Mouse (Mus musculus): ENCODE data around the gene Themis2. TPM values are rescaled to one million over a fixed set of nuclear protein-coding genes. Genes with fewer than 3 reads are reported as not detected.

The Themis2 gene
- total and polyA plus RNA-seq, 3 experiments, result 9.3 to 35.7 (median 14.2) TPM

GRCm38 (mm10) chr4:132803876-132804275 is 7.7 kb upstream of the Themis2 start:
- Histone ChIP-seq H3K27ac (ENCODE audit: insufficient read depth, low read depth) (peak overlapping the region; percentile 95; the same call in 1 of the 2 replicates), H3K4me3 (replicated peaks in 1 of 3; ENCODE audit: low read depth in 2 of 3, low read length in 2 of 3, poor library complexity in 1 of 3) (no peak overlapping the region), H3K36me3 (replicated peaks in 1 of 2; ENCODE audit: control insufficient read depth in 1 of 2, insufficient read depth in 1 of 2, low read length in 1 of 2) (no peaks in the 10 kb centered on the region), H3K79me2 (replicated peaks; ENCODE audit: control insufficient read depth, extremely low read depth, insufficient read depth, poor library complexity, severe bottlenecking) (no peaks in the 10 kb centered on the region), H3K4me2 (ENCODE audit: insufficient read depth, low read depth, poor library complexity, severe bottlenecking) (no peak overlapping the region), H3K27me3 (replicated peaks) (no peaks in the 10 kb centered on the region), H3K9me3 (replicated peaks; ENCODE audit: low read length) (no peaks in the 10 kb centered on the region), H3K4me1 (ENCODE audit: control insufficient read depth in 1 of 2, insufficient read depth in 2 of 2) (peaks cover 15 to 65% of the 10 kb centered on the region in 2 experiments), H3K9ac (ENCODE audit: insufficient read depth, low read depth) (no peak overlapping the region)
- no peak for TF ChIP-seq BHLHE40 (IDR thresholded peaks at IDR 0.05; ENCODE audit: low read depth, low read length)
- TF ChIP-seq NELFE (IDR thresholded peaks at IDR 0.05; ENCODE audit: low read depth, low read length), result no peak
- TF ChIP-seq PAX5 (IDR thresholded peaks at IDR 0.05; ENCODE audit: low read length), result no peak
- TF ChIP-seq SMC3 (IDR thresholded peaks at IDR 0.05; ENCODE audit: low read depth, low read length), result no peak
- no peak for TF ChIP-seq MAZ (IDR thresholded peaks at IDR 0.05; ENCODE audit: low read depth, low read length)
- TF ChIP-seq KAT2A (IDR thresholded peaks at IDR 0.05; ENCODE audit: insufficient replicate concordance, low read length), result no peak
- no peak for TF ChIP-seq E2F4 (IDR thresholded peaks at IDR 0.05; ENCODE audit: insufficient replicate concordance, low read depth, low read length)
- TF ChIP-seq ZMIZ1 (IDR thresholded peaks at IDR 0.05; ENCODE audit: low read depth, low read length), result no peak
- TF ChIP-seq JUND (conservative IDR thresholded peaks at IDR 0.05; ENCODE audit: low read depth, low read length), result no peak
- TF ChIP-seq ELF1 (IDR thresholded peaks at IDR 0.05; ENCODE audit: low read depth, low read length), result no peak
- TF ChIP-seq SIN3A (IDR thresholded peaks at IDR 0.05; ENCODE audit: low read length), result no peak
- TF ChIP-seq POLR2A (IDR thresholded peaks at IDR 0.05; ENCODE audit: low read depth, low read length), result no peak
- dilution Hi-C loops (cut with MboI; ENCODE audit: extremely low pct_ligation_motif_present, extremely low pct_unique_long_range_greater_than_20kb, low sequenced_read_pairs), result no loop called here
- DNase-seq (ENCODE audit: extremely low read depth), result no peak
- in situ Hi-C loops (cut with MboI; ENCODE audit: low pct_ligation_motif_present, low pct_unique_long_range_greater_than_20kb, low sequenced_read_pairs), result no loop called here

- H3K79me2 ChIP-seq (replicated peaks; ENCODE audit: control insufficient read depth, extremely low read depth, insufficient read depth, poor library complexity, severe bottlenecking), result no peaks in the 10 kb centered on the region
- no peak overlapping the region for H3K9ac ChIP-seq (ENCODE audit: insufficient read depth, low read depth)
- H3K36me3 ChIP-seq (replicated peaks in 1 of 2; ENCODE audit: control insufficient read depth in 1 of 2, insufficient read depth in 1 of 2, low read length in 1 of 2), result no peaks in the 10 kb centered on the region
- no peak overlapping the region for H3K4me2 ChIP-seq (ENCODE audit: insufficient read depth, low read depth, poor library complexity, severe bottlenecking)
- no peak for DNase-seq (ENCODE audit: extremely low read depth)
- dilution Hi-C loops (cut with MboI; ENCODE audit: extremely low pct_ligation_motif_present, extremely low pct_unique_long_range_greater_than_20kb, low sequenced_read_pairs), result no loop called here
- peak overlapping the region; percentile 94; the same call in 1 of the 2 replicates for H3K27ac ChIP-seq (ENCODE audit: insufficient read depth, low read depth)
- in situ Hi-C loops (cut with MboI; ENCODE audit: low pct_ligation_motif_present, low pct_unique_long_range_greater_than_20kb, low sequenced_read_pairs), result no loop called here
- H3K27me3 ChIP-seq (replicated peaks), result no peaks in the 10 kb centered on the region
- H3K4me1 ChIP-seq (ENCODE audit: control insufficient read depth in 1 of 2, insufficient read depth in 2 of 2), result peaks cover 8 to 60% of the 10 kb centered on the region in 2 experiments
- H3K9me3 ChIP-seq (replicated peaks; ENCODE audit: low read length), result no peaks in the 10 kb centered on the region
- H3K4me3 ChIP-seq (replicated peaks in 1 of 3; ENCODE audit: low read depth in 2 of 3, low read length in 2 of 3, poor library complexity in 1 of 3), result no peak overlapping the region
- TF ChIP-seq TCF12 (IDR thresholded peaks at IDR 0.05; ENCODE audit: low read depth, low read length), result no peak
- TF ChIP-seq TBP (conservative IDR thresholded peaks at IDR 0.05; ENCODE audit: low read depth, low read length), result peak; percentile 62; the same call in 1 of the 2 replicates
- TF ChIP-seq MAFK (IDR thresholded peaks at IDR 0.05; ENCODE audit: insufficient replicate concordance, low read length), result 0 out of 2 replicates have a peak, but pooled peaks have one; percentile 25
Observed at GRCm38 (mm10) chr4:132803212-132803611, 7.0 kb upstream of the Themis2 start.

All from CH12.LX (cell line).